Mouse (Mus musculus): ENCODE data around the gene Trim10.

GRCm38 (mm10) chr17:36848911-36849310 lies 20.5 kb upstream of the Trim10 start:
- no peak for TF ChIP-seq POLR2A (IDR thresholded peaks at IDR 0.05; ENCODE audit: low read depth, low read length)
- TF ChIP-seq CTCF (IDR thresholded peaks at IDR 0.05; ENCODE audit: extremely low read depth, insufficient read depth, insufficient read length, insufficient replicate concordance), result no peak

Data from spleen, adult 2 months (tissue).